Mouse (Mus musculus): Measurements from ENCODE around the gene Kidins220.

DNA sequence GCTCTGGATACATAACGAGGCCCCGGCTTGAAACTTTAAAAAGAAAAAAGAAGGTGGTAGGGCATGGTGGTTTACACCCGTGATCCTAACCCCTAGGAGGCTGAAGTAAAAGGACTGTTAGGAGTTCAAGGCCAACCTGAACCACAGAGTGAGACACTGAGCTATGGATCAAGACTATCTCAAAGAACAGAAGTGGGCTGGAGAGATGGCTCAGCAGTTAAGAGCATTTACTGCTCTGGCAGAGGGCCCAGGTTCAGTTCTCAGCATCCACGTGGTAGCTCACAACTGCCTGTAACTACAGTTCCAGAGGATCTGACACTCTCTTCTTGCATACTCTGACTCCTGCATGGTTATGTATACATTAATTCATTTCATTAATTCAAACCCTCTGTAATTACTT, 31.3 kb upstream of the Kidins220 start:
- TF ChIP-seq CTCF (IDR thresholded peaks at IDR 0.05; ENCODE audit: extremely low read depth, insufficient read depth, low read length): no peak
- TF ChIP-seq POLR2A (IDR thresholded peaks at IDR 0.05; ENCODE audit: extremely low read depth, insufficient read depth, low read length): no peak

Data from cortical plate, adult 2 months (tissue).